15 mouse cellular contexts compared by ENCODE assay signal in the genomic region with DNA sequence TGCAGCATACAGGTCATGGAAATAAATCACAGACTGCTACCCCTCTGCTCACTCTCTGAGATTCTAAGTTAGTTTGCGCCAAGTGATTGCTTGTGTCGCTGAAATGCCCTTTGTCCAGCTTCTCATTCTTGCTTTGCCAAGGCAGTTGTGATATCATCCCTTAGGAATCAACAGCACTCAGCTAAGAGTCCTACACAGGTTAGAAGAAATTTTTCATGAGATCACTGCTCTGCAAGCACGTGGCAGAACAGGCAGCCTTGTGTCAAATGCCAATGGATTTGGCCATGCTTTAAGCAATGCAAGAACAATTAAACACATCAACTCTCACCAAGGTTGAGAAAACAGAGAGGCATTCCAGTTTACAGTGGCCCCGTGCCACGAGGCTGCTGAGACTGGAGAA.
DNase-seq lines count a peak whose midpoint lies in the region; ATAC-seq lines count a peak whose summit lies in the region.
"Had no signal": no experiment of that assay in that cellular context is flagged by ENCODE, and none has a peak within 500 bp of the region (broad histone marks: within the 10 kb centered on the region; RNA-seq: fewer than 3 reads in every experiment).

No protein-coding gene starts in this region.

- H3K9me3 ChIP-seq in heart, embryonic 12.5 days (replicated peaks): no peaks in the 10 kb centered on the region
- H3K9me3 ChIP-seq: limb, embryonic 12.5 days; neural tube, embryonic 13.5 days had no signal

- no peak overlapping the region for H3K9ac ChIP-seq in heart, embryonic 12.5 days
- H3K9ac ChIP-seq: limb, embryonic 12.5 days; liver, embryonic 14.5 days; neural tube, embryonic 13.5 days had no signal

- 51% methylated on average over 5 of the region's 5 CpGs for WGBS in heart, embryonic 12.5 days

- H3K27ac ChIP-seq in heart, embryonic 12.5 days (ENCODE audit: poor library complexity, severe bottlenecking): no peak overlapping the region
- H3K27ac ChIP-seq: limb, embryonic 12.5 days; liver, embryonic 14.5 days; neural tube, embryonic 13.5 days had no signal

- intact Hi-C loops in heart, postnatal 25 days (cut with DNase I): no loop called here

- H3K4me1 ChIP-seq in heart, embryonic 12.5 days (replicated peaks): peaks cover 10% of the 10 kb centered on the region
- H3K4me1 ChIP-seq: limb, embryonic 12.5 days; megakaryocyte, embryonic 14.5 days; neural tube, embryonic 13.5 days had no signal

- H3K36me3 ChIP-seq in heart, embryonic 12.5 days: no peaks in the 10 kb centered on the region
- H3K36me3 ChIP-seq: limb, embryonic 12.5 days; neural tube, embryonic 13.5 days had no signal

- H3K27me3 ChIP-seq in heart, embryonic 12.5 days (replicated peaks): no peaks in the 10 kb centered on the region
- H3K27me3 ChIP-seq: limb, embryonic 12.5 days; megakaryocyte, embryonic 14.5 days; neural tube, embryonic 13.5 days had no signal

- H3K4me3 ChIP-seq in heart, embryonic 12.5 days: no peak overlapping the region
- H3K4me3 ChIP-seq: limb, embryonic 12.5 days; megakaryocyte, embryonic 14.5 days; neural tube, embryonic 13.5 days had no signal

- H3K4me2 ChIP-seq in heart, embryonic 12.5 days: no peak overlapping the region
- H3K4me2 ChIP-seq: limb, embryonic 12.5 days; neural tube, embryonic 13.5 days had no signal

- no peak; the same call in 1 of the 2 replicates for ATAC-seq in heart, embryonic 12.5 days (ENCODE audit: insufficient number of reproducible peaks, low FRiP score)
- no peak for ATAC-seq in megakaryocyte progenitor cell, adult 5-6 weeks (replicated peaks; ENCODE audit: poor library complexity)
- ATAC-seq: activated CD4-positive, CD25-positive, alpha-beta regulatory T cell, adult 4 months; CD4-positive, CD25-positive, alpha-beta regulatory T cell, adult 4 months had no signal

- peak; percentile 1 for DNase-seq in heart, postnatal 25 days (ENCODE audit: low spot score)
- peak; percentile 82 for DNase-seq in Muller cell, postnatal 12 days (ENCODE audit: inconsistent ontology term)
- DNase-seq in adipocyte (ENCODE audit: low spot score): peak; percentile 92
- DNase-seq in lung, postnatal 10 days: peak; percentile 20
- DNase-seq in cerebellum, postnatal 4 days (ENCODE audit: low spot score in 2 of 2): no peak
- DNase-seq: cerebellum, adult 11-12 months; right cerebral cortex, postnatal 25 days had no signal

Comparison
In these comparisons a context has a peak if more than half of its experiments do, and no peak if none do; other contexts are left out.
1. DNase-seq: peak in heart, postnatal 25 days (single experiment), Muller cell, postnatal 12 days (single experiment), adipocyte (single experiment) and lung, postnatal 10 days (single experiment); none in cerebellum, postnatal 4 days (0 of 2).